Mouse (Mus musculus) brain, embryonic 14.5 days (tissue): ENCODE measurements around the gene Fam196a.
A peak's percentile ranks its signal among the peaks of the same experiment; 100 is the strongest.

Experiments
- CTCF ChIP-seq: fragments of 200-500 bp; IDR thresholded peaks from 2 replicates; pipeline ENCODE4 v1.5.1; 2012; ENCODE audit warnings: inconsistent platforms, mild to moderate bottlenecking, moderate library complexity, borderline replicate concordance; ENCODE audit not compliant: insufficient read depth, insufficient read length; ENCODE audit errors: extremely low read depth
- POLR2A ChIP-seq: fragments of 200-500 bp; IDR thresholded peaks from 2 replicates; pipeline ENCODE4 v1.6.1; 2012; ENCODE audit warnings: mild to moderate bottlenecking, inconsistent platforms, borderline replicate concordance; ENCODE audit not compliant: poor library complexity, insufficient read depth, insufficient read length, severe bottlenecking; ENCODE audit errors: extremely low read depth

GRCm38 (mm10) chr7:134892972-134893371 lies 45.3 kb downstream of the Fam196a start:
- TF ChIP-seq POLR2A (no peak), CTCF (peak; percentile 49; the same call in 1 of the 2 replicates)
